Mouse (Mus musculus) spleen, embryonic (tissue): ENCODE data around the gene Cldn13.

Experiments used
- CTCF ChIA-PET: fragments of 350-600 bp; sonication (Branson Sonifier 250); formaldehyde crosslinking; loops from one replicate; lab custom pipeline; 2022; lab: Charles Lee

Cldn13 gene

GRCm38 (mm10) chr5:134892717-134893116 is 22.6 kb downstream of the Cldn13 start:
- CTCF ChIA-PET: no interaction called here

GRCm38 (mm10) chr5:134891552-134891951 is 23.8 kb downstream of the Cldn13 start:
- CTCF ChIA-PET: no interaction called here

GRCm38 (mm10) chr5:134890601-134891054 is 24.7 kb downstream of the Cldn13 start:
- CTCF ChIA-PET: no interaction called here

- CTCF ChIA-PET: no interaction called here
Observed at GRCm38 (mm10) chr5:134888505-134888904, 26.8 kb downstream of the Cldn13 start.

- CTCF ChIA-PET: no interaction called here
Observed at GRCm38 (mm10) chr5:134887447-134888335, 27.6 kb downstream of the Cldn13 start.

- CTCF ChIA-PET: no interaction called here
Observed at GRCm38 (mm10) chr5:134883077-134883476, 32.2 kb downstream of the Cldn13 start.

- CTCF ChIA-PET: no interaction called here
Observed at GRCm38 (mm10) chr5:134876801-134877200, 38.5 kb downstream of the Cldn13 start.

GRCm38 (mm10) chr5:134875245-134875644 is 40.1 kb downstream of the Cldn13 start:
- CTCF ChIA-PET: no interaction called here

- CTCF ChIA-PET: interaction anchor here (0.6 kb wide), 1 partner anchor 188 kb away, joined by 3 read pairs; no protein-coding TSS in a partner anchor
Observed at GRCm38 (mm10) chr5:134873956-134874879, 41.1 kb downstream of the Cldn13 start.

- CTCF ChIA-PET: no interaction called here
Observed at GRCm38 (mm10) chr5:134873034-134873433, 42.3 kb downstream of the Cldn13 start.

GRCm38 (mm10) chr5:134872597-134872996 is 42.7 kb downstream of the Cldn13 start:
- CTCF ChIA-PET: no interaction called here

- CTCF ChIA-PET: interaction anchor here (0.7 kb wide), 1 partner anchor 10 kb away, joined by 4 read pairs; no protein-coding TSS in a partner anchor
Observed at GRCm38 (mm10) chr5:134868506-134868905, 46.8 kb downstream of the Cldn13 start.

- CTCF ChIA-PET: no interaction called here
Observed at GRCm38 (mm10) chr5:134867320-134868144, 47.8 kb downstream of the Cldn13 start.

GRCm38 (mm10) chr5:134865158-134865557 is 50.2 kb downstream of the Cldn13 start:
- CTCF ChIA-PET: no interaction called here
